Mouse (Mus musculus): ENCODE measurements at regions not wholly inside any gene's neighbourhood (a gene's known extent, or its start where the extent isn't known, plus 50 kb on each side); places are given as distances from the start of the nearest gene placed in this dataset.

DNA sequence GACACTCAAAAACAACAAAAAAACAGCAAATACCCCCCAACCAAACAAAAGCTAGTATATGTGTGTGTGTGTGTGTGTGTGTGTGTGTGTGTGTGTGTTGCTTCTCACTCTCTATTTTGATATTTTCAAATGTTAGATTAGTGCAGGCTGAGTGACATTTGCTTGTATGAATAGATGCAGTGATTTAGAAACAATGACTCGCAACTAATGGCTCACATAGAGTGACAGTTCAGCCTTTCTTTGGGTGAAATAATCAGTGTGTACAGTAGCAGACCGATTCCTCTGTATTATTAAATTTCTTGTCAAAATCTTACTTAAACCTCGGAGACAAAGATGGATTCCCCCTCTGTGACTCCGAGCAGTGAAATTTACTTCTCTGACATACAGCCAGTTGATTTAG, 297.1 kb upstream of the Pdzrn3 start:
- TF ChIP-seq CTCF (IDR thresholded peaks at IDR 0.05; ENCODE audit: borderline replicate concordance, insufficient read depth, low read depth, low read length): no peak
- TF ChIP-seq POLR2A (IDR thresholded peaks at IDR 0.05; ENCODE audit: borderline replicate concordance, insufficient read depth, low read length): no peak

Measured in cerebellum, adult 2 months (tissue).